Mouse (Mus musculus): ENCODE measurements around the gene Crocc. TPM values are rescaled to one million over a fixed set of nuclear protein-coding genes. Genes with fewer than 3 reads are reported as not detected.

The Crocc gene
- polyA plus RNA-seq, 1 experiment from 2014 or later = 14.3 TPM

DNA sequence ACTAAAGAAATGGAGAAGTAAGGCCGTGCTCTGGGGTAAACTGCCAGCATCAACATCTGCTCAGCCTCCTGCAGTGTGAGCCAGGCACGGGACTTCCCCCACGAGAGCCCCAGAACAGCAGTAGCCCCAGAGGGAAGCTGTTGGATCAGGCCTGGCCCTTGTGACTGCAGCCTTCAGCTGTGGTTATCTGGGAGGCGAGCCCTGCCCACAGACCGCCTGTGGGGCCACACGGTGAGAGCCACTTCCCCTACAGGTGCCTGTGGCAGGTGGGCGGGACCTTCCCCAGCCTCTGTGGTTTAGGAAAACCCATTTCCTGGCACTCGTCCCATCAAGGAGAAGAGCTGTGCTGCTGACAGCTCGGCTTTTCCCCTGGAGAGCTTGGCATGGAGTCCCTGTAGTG lies 76.9 kb downstream of the Crocc start:
- H3K9ac ChIP-seq (ENCODE audit: low read length) = no peak overlapping the region
- no peak overlapping the region for H3K27ac ChIP-seq (ENCODE audit: low read depth, low read length)
- no peak for ATAC-seq (replicated peaks; ENCODE audit: low FRiP score)
- WGBS = 24% methylated on average over 9 of the region's 9 CpGs
- H3K4me2 ChIP-seq (ENCODE audit: low read depth, low read length, severe bottlenecking) = no peak overlapping the region
- H3K9me3 ChIP-seq (ENCODE audit: control insufficient read depth, low read length) = no peaks in the 10 kb centered on the region; the same call in 1 of the 2 replicates
- DNase-seq (ENCODE audit: low spot score) = no peak
- H3K4me1 ChIP-seq (replicated peaks; ENCODE audit: control insufficient read depth, insufficient read depth, low read length) = peaks cover 3% of the 10 kb centered on the region; the same call in 1 of the 2 replicates
- peaks cover 4% of the 10 kb centered on the region; the same call in 1 of the 2 replicates for H3K36me3 ChIP-seq (ENCODE audit: control insufficient read depth, insufficient read depth, low read length)
- no peak overlapping the region for H3K4me3 ChIP-seq (ENCODE audit: low read depth, low read length)
- no peaks in the 10 kb centered on the region for H3K27me3 ChIP-seq (ENCODE audit: control insufficient read depth, insufficient read depth, low read length)

GRCm38 (mm10) chr4:140982808-140983207 lies 77.5 kb downstream of the Crocc start:
- 69% methylated on average over 4 of the region's 4 CpGs for WGBS
- no peak for ATAC-seq (replicated peaks; ENCODE audit: low FRiP score)

DNA sequence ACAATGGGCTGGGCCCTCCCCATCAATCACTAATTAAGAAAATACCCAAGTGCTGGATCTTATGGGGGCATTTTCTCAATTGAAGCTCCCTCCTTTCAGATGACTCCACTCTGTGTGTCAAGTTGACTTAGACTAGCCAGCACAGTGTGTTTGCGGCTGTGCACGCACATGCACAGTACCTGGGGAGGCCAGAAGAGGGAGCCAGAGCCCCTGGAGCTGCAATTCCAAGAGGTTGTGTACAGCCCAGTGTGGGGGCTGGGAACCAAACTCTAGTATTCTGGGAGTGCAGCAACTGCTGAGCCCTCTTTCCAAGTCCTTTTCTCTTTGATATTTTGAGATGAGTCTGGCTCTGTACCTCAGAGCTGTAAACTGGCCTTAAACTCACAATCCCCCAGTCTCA lies 78.7 kb downstream of the Crocc start:
- H3K36me3 ChIP-seq (ENCODE audit: control insufficient read depth, insufficient read depth, low read length) = peaks cover 4% of the 10 kb centered on the region; the same call in 1 of the 2 replicates
- no peak overlapping the region for H3K27ac ChIP-seq (ENCODE audit: low read depth, low read length)
- no peak for ATAC-seq (replicated peaks; ENCODE audit: low FRiP score)
- H3K9me3 ChIP-seq (ENCODE audit: control insufficient read depth, low read length) = no peaks in the 10 kb centered on the region; the same call in 1 of the 2 replicates
- H3K9ac ChIP-seq (ENCODE audit: low read length) = no peak overlapping the region
- DNase-seq (ENCODE audit: low spot score) = no peak
- no peak overlapping the region for H3K4me3 ChIP-seq (ENCODE audit: low read depth, low read length)
- 0 out of 2 replicates have a peak, but pooled peaks cover 2% of the 10 kb centered on the region for H3K4me1 ChIP-seq (replicated peaks; ENCODE audit: control insufficient read depth, insufficient read depth, low read length)
- H3K4me2 ChIP-seq (ENCODE audit: low read depth, low read length, severe bottlenecking) = no peak overlapping the region
- no peaks in the 10 kb centered on the region for H3K27me3 ChIP-seq (ENCODE audit: control insufficient read depth, insufficient read depth, low read length)
- WGBS = 88% methylated on average over 2 of the region's 2 CpGs

More at GRCm38 (mm10) chr4:140982808-140983207, 77.5 kb downstream of the Crocc start:
- no peak for DNase-seq (ENCODE audit: low spot score)
- Histone ChIP-seq H3K36me3 (ENCODE audit: control insufficient read depth, insufficient read depth, low read length) (peaks cover 4% of the 10 kb centered on the region; the same call in 1 of the 2 replicates), H3K4me3 (ENCODE audit: low read depth, low read length) (no peak overlapping the region), H3K9ac (ENCODE audit: low read length) (no peak overlapping the region), H3K27me3 (ENCODE audit: control insufficient read depth, insufficient read depth, low read length) (no peaks in the 10 kb centered on the region), H3K9me3 (ENCODE audit: control insufficient read depth, low read length) (no peaks in the 10 kb centered on the region; the same call in 1 of the 2 replicates), H3K27ac (ENCODE audit: low read depth, low read length) (no peak overlapping the region), H3K4me1 (replicated peaks; ENCODE audit: control insufficient read depth, insufficient read depth, low read length) (0 out of 2 replicates have a peak, but pooled peaks cover 3% of the 10 kb centered on the region), H3K4me2 (ENCODE audit: low read depth, low read length, severe bottlenecking) (no peak overlapping the region)

- Histone ChIP-seq H3K36me3 (ENCODE audit: control insufficient read depth, insufficient read depth, low read length) (peaks cover 4% of the 10 kb centered on the region; the same call in 1 of the 2 replicates), H3K9me3 (ENCODE audit: control insufficient read depth, low read length) (no peaks in the 10 kb centered on the region; the same call in 1 of the 2 replicates), H3K27ac (ENCODE audit: low read depth, low read length) (no peak overlapping the region), H3K4me3 (ENCODE audit: low read depth, low read length) (no peak overlapping the region), H3K9ac (ENCODE audit: low read length) (no peak overlapping the region), H3K27me3 (ENCODE audit: control insufficient read depth, insufficient read depth, low read length) (no peaks in the 10 kb centered on the region), H3K4me1 (replicated peaks; ENCODE audit: control insufficient read depth, insufficient read depth, low read length) (no peaks in the 10 kb centered on the region), H3K4me2 (ENCODE audit: low read depth, low read length, severe bottlenecking) (no peak overlapping the region)
- WGBS = 97% methylated on average over 14 of the region's 14 CpGs
- no peak for ATAC-seq (replicated peaks; ENCODE audit: low FRiP score)
- DNase-seq (ENCODE audit: low spot score) = no peak
These were observed 82.3 kb downstream of the Crocc start for GRCm38 (mm10) chr4:140977886-140978692.

GRCm38 (mm10) chr4:140977278-140977677 lies 83.1 kb downstream of the Crocc start:
- DNase-seq (ENCODE audit: low spot score) = no peak

DNA sequence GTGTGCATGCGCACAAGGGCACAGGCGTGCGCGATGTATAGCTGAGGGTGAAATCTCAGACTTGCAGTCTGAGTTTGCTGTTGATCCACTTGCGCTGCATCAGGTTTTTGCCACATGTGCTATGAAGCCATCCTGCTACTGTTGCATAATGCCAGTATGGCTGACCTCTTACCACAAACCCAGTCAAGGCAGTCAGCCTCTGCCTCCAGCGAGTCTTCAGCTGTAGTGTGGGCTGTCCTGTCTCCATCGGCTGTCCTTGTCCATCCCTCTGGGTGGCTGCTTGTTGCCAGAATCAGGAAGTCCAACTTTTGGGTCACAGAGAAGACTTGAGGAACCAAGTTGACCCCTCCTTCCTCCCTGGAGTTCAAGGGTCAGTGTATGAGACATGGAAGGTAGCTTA lies 85.0 kb downstream of the Crocc start:
- no peak overlapping the region for H3K27ac ChIP-seq (ENCODE audit: low read depth, low read length)
- H3K4me1 ChIP-seq (replicated peaks; ENCODE audit: control insufficient read depth, insufficient read depth, low read length) = no peaks in the 10 kb centered on the region
- DNase-seq (ENCODE audit: low spot score) (no peak), ATAC-seq (replicated peaks; ENCODE audit: low FRiP score) (no peak)
- H3K9me3 ChIP-seq (ENCODE audit: control insufficient read depth, low read length) = no peaks in the 10 kb centered on the region
- H3K4me2 ChIP-seq (ENCODE audit: low read depth, low read length, severe bottlenecking) = no peak overlapping the region
- peaks cover 10% of the 10 kb centered on the region for H3K36me3 ChIP-seq (ENCODE audit: control insufficient read depth, insufficient read depth, low read length)
- no peak overlapping the region for H3K4me3 ChIP-seq (ENCODE audit: low read depth, low read length)
- no peak overlapping the region for H3K9ac ChIP-seq (ENCODE audit: low read length)
- H3K27me3 ChIP-seq (ENCODE audit: control insufficient read depth, insufficient read depth, low read length) = no peaks in the 10 kb centered on the region
- WGBS = 94% methylated on average over 7 of the region's 7 CpGs

More at GRCm38 (mm10) chr4:140977278-140977677, 83.1 kb downstream of the Crocc start:
- no peak overlapping the region for H3K4me3 ChIP-seq (ENCODE audit: low read depth, low read length)
- H3K4me1 ChIP-seq (replicated peaks; ENCODE audit: control insufficient read depth, insufficient read depth, low read length) = no peaks in the 10 kb centered on the region
- WGBS = 88% methylated on average over 10 of the region's 10 CpGs
- H3K4me2 ChIP-seq (ENCODE audit: low read depth, low read length, severe bottlenecking) = no peak overlapping the region
- H3K9me3 ChIP-seq (ENCODE audit: control insufficient read depth, low read length) = no peaks in the 10 kb centered on the region; the same call in 1 of the 2 replicates
- no peak for ATAC-seq (replicated peaks; ENCODE audit: low FRiP score)
- H3K9ac ChIP-seq (ENCODE audit: low read length) = no peak overlapping the region
- H3K27ac ChIP-seq (ENCODE audit: low read depth, low read length) = no peak overlapping the region
- peaks cover 4% of the 10 kb centered on the region; the same call in 1 of the 2 replicates for H3K36me3 ChIP-seq (ENCODE audit: control insufficient read depth, insufficient read depth, low read length)
- H3K27me3 ChIP-seq (ENCODE audit: control insufficient read depth, insufficient read depth, low read length) = no peaks in the 10 kb centered on the region

DNA sequence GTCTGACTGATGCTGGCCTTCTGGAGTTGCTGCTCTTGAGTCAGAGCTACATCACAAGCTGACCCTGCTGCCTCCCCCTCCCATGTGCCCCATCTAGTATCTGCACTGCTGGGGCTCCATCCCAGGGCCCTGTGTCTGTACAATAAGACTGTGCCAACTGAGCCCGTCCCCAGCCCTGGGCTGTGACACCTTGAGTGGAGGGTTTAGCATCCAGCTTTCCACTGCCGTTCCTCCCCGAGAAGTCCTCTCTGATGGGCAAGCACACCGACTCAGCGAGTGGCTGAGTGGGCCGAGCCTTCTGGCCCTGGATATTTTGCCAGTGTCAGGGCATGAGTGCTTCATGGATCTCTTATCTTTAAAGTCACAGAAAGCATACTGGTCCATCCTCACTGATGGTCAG lies 85.9 kb downstream of the Crocc start:
- Histone ChIP-seq H3K9ac (ENCODE audit: low read length) (no peak overlapping the region), H3K9me3 (ENCODE audit: control insufficient read depth, low read length) (no peaks in the 10 kb centered on the region), H3K4me3 (ENCODE audit: low read depth, low read length) (no peak overlapping the region), H3K4me2 (ENCODE audit: low read depth, low read length, severe bottlenecking) (no peak overlapping the region), H3K36me3 (ENCODE audit: control insufficient read depth, insufficient read depth, low read length) (peaks cover 6% of the 10 kb centered on the region), H3K27me3 (ENCODE audit: control insufficient read depth, insufficient read depth, low read length) (no peaks in the 10 kb centered on the region), H3K4me1 (replicated peaks; ENCODE audit: control insufficient read depth, insufficient read depth, low read length) (no peaks in the 10 kb centered on the region), H3K27ac (ENCODE audit: low read depth, low read length) (no peak overlapping the region)
- ATAC-seq (replicated peaks; ENCODE audit: low FRiP score) = no peak
- 93% methylated on average over 6 of the region's 6 CpGs for WGBS
- DNase-seq (ENCODE audit: low spot score) = no peak

- DNase-seq (ENCODE audit: low spot score) (no peak), ATAC-seq (replicated peaks; ENCODE audit: low FRiP score) (no peak)
- H3K4me2 ChIP-seq (ENCODE audit: low read depth, low read length, severe bottlenecking) = no peak overlapping the region
- no peak overlapping the region for H3K27ac ChIP-seq (ENCODE audit: low read depth, low read length)
- H3K9ac ChIP-seq (ENCODE audit: low read length) = no peak overlapping the region
- 93% methylated on average over 13 of the region's 13 CpGs for whole genome bisulfite sequencing
- H3K9me3 ChIP-seq (ENCODE audit: control insufficient read depth, low read length) = no peaks in the 10 kb centered on the region
- no peaks in the 10 kb centered on the region for H3K4me1 ChIP-seq (replicated peaks; ENCODE audit: control insufficient read depth, insufficient read depth, low read length)
- H3K4me3 ChIP-seq (ENCODE audit: low read depth, low read length) = no peak overlapping the region
- H3K36me3 ChIP-seq (ENCODE audit: control insufficient read depth, insufficient read depth, low read length) = peaks cover 6% of the 10 kb centered on the region
- no peaks in the 10 kb centered on the region for H3K27me3 ChIP-seq (ENCODE audit: control insufficient read depth, insufficient read depth, low read length)
These were observed 88.7 kb downstream of the Crocc start for GRCm38 (mm10) chr4:140971691-140972090.
